Mouse (Mus musculus) kidney, postnatal 36 days (tissue): ENCODE data around the gene Psma6.

ENCODE experiments used
- DNase-seq, 2 experiments: peaks; one replicate each; pipeline ENCODE4 v3.0.0; 2021 to 2022; ENCODE audit warnings: mixed read lengths in 2 of 2

The Psma6 gene

DNA sequence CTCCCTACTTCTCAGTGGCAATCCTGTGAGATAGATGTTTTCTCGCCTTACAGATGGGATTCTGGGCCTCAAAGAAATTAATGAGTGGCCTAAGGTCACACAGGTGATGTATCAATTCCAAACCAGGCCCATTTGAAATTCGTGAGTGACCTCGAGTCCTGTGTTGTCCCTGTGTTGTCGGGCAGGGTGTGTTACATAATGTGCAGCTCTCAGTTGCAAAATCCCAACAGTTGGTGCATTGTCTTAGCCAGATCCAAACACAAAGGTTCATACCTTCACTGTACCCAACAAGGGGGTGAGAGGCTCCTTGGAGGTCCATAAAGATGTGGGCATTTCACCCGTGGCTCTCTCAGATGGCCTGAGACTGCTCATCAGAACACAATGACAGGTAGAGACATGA, 56.4 kb downstream of the Psma6 start:
- no peak for DNase-seq

DNA sequence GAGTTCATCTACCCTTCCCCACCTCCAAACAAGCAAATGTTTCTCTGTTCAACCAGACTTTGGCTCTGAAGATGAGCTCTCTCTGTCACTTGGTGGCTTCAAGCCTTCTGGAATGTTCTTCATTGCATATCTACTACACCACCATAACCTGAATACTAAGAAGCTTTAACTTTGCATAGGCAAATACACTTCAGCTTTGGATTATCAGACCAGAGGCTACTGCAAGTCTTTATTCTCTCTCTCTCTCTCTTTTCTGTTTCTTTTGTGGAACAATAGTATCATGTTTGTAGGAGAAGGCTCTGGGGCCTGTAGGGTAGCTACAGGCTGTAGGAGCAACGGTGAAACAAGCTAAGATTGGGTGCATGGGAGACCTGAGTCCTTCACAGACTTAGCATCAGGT, 58.2 kb downstream of the Psma6 start:
- no peak for DNase-seq

GRCm38 (mm10) chr12:55442861-55443850, 59.1 kb downstream of the Psma6 start:
- DNase-seq: peak; percentile 92

DNA sequence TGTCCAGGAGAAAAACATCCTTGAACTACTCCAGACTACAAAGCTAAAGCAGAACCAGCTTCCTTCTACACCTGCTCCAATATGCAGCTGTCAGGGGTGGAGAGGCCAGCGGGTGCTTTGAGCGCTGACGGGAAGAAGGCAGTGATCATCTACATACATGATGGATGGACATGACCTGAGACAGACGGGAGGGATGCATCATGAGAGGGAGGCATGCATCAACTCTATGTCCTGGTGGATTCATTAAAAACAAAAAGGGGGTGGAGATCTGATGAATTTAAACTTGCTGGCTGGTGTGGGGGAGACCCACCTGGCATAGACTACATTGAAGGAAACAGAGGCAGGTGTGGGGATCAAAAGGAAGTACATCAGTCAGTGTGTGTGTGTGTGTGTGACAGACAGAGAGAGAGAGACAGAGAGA, 60.0 kb downstream of the Psma6 start:
- no peak for DNase-seq

DNA sequence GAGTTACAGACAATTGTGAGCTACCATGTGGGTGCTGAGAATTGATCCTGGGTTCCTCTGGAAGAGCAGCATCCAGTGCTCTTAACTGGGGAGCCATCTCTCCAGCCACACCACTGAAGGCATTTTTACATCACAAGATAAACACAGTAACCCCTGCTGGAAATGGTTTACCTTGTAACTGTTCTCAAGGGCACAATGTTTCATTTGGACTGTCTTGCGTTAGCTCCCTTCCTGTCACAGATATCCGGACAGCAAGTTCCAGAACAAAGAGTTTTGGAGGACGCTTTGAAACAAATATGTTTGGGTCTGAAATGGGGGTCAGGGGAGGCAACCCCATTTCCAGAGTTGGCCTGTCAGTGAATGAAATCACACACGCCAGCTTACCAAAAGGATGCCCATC, 61.6 kb downstream of the Psma6 start:
- no peak for DNase-seq

DNA sequence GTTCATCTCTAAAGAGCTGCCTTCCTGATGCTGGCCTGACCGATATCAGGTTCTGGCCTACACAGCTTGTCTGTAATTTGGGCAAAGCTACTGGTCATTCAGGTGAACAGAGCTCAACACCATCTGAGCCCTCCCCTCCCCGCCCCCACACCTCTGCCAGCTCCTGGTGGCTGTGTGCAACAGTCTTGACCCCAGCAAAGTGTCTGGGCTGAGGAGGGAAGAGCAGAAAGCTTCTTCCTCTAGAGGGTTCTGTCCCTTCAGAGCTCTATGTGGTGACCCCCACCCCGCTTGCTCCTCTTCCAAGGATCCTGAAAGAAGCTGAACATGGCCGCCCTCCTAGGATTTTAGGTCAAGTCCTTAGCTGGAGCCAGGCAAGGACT, 62.3 kb downstream of the Psma6 start:
- no peak for DNase-seq

- DNase-seq: peak; percentile 68 to 77
Measured at GRCm38 (mm10) chr12:55446746-55447395, 62.8 kb downstream of the Psma6 start.

DNA sequence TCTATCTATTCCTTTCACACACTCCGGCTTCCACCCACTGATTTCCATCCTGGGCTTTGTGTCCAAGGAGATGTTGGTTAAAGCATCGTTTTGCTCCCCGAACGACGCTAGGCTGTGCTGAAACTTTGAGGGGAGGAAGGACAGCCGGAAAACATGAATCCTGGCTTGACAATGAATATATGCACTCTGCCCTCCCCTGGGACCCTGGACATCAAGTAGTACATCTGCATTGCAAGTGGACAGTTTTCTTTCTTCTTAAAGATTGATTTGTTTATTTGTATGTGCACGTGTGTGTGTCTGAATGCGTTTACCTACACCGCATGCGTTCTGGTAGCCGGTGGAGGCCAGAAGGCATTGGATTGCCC, 63.4 kb downstream of the Psma6 start:
- DNase-seq: no peak

DNA sequence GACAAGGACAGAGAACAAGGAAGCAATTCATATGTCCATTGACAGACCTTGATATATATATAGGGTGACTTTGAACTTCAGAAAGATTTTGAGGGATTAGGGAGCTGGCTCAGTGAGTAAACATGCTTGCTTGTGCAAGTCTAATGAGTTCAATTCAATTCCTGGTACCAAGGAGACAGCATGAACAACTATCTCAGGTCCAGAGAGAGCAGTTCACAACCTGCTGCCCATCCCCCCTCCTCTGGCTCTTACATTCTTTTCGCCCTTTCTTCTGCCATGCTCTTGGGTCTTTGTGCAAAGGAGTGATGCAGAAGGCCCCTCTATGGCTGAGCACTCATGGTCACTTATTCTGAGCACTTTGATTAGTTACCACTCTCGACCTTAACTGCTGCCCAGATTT, 64.4 kb downstream of the Psma6 start:
- no peak for DNase-seq

DNA sequence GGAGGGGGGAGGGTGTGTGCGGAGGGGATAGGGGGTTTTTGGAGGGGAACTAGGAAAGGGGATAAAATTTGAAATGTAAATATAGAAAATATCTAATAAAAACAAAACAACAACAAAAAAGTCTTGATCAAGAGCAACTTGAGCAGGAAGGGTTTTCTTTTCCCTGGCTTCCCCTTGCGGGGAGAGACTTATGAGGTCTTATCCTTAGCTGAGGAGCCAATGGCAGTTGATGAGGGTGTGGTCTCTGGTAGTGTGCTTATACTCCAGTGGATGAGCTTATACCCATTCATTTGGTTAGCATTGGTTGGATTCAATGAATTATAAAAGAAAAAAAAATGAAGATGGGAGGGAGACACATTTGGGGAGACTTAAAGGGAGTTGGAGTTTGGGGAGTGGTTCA, 65.0 kb downstream of the Psma6 start:
- no peak for DNase-seq

- peak; percentile 54 to 69 for DNase-seq
Measured at GRCm38 (mm10) chr12:55450421-55450820, 66.4 kb downstream of the Psma6 start.

DNA sequence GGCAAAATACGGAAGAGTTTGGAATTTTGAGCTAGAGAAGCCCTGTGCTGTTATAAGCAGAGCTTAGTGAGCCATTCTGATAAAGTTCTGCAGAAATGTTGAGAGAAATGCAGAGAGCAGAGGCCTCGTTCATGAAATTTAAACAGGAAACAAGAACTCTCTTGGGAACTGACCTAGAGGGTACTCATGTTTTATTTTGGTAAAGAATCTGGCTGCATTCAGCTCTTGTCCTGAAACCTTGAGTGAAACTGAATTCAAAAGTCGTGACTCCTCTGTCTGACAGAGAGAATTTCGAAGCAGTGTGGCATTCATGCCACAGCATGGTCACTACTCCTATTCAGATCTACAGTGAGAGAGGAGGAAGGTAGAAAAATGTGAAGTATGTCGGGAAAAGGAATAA, 68.8 kb downstream of the Psma6 start:
- DNase-seq: no peak

- no peak for DNase-seq
Measured at GRCm38 (mm10) chr12:55453924-55454323, 69.9 kb downstream of the Psma6 start.

DNA sequence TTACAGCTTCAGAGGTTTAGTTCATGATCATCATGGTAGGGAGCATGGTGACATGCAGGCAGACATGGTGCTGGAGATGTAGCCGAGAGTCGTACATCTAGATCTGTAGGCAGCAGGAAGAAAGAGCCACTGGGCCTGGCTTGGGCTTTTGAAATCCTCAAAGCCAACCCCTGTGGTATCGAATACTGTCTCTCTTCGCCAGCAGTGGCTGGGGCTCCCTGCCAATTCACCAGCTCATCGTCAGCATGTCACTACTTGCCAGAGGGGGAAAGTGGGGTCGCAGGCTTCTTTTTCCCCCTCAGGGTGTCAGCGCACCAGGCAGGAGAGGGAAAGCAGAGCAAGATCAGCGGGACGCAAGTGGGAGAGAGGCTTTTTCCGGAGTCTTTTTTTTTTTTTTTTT, 71.2 kb downstream of the Psma6 start:
- DNase-seq: no peak

DNA sequence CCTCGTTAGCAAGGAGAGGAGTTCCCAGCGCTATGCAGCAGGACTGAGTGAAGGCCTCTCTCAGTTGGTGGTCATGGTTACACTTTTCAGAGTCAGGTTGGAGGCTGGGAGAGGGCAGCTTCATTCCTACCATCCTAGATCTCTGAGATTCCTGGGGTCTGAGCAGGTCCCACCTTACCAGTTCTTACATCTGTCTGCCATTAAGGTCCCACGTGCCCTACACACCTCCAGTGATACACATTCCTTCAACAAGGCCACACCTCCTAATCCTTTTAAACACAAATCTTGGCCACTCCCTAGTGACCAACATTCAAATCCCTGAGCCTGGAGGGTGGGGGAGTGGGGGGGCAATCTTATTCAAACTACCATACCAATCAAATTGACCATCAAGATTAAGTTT, 72.1 kb downstream of the Psma6 start:
- DNase-seq: no peak

DNA sequence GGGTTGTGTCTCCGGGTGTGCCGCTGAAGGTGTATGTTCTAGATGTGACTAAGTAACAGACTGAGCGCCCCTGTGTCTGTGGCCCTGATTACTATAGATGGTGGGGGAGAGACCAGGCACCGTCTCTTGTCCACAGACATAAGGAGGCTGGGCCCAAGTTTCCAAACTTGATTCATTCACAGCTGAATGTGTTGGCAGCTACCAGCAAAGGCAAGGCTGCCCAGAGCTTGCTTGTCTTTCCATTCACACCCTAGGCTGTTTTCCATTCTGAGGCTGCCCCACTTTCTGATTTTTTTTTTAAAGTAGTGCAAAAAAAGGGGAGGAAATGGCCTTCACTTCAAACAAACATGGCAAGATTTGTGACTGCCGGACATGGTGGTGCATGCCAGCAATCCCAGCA, 72.9 kb downstream of the Psma6 start:
- no peak for DNase-seq

DNA sequence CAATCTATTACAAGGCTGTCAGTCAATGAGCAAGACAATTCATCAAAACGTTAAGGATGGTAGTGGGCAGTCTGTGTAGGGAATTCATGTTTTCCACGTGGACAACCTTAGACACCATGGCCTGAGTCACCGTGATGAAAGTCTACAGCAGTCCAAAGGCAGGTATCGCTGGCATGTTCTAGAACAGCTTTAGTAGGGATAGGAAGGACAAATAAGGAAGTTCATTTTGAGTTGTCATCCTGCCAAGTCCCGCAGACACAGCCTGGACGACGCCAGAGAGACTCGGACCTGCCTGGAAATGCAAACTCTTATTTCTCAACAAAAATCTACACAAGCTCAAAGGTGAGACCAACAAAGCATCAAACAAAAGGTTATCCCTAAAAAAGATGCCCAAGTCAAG, 75.7 kb downstream of the Psma6 start:
- no peak for DNase-seq

GRCm38 (mm10) chr12:55460900-55461299, 76.9 kb downstream of the Psma6 start:
- DNase-seq: no peak

DNA sequence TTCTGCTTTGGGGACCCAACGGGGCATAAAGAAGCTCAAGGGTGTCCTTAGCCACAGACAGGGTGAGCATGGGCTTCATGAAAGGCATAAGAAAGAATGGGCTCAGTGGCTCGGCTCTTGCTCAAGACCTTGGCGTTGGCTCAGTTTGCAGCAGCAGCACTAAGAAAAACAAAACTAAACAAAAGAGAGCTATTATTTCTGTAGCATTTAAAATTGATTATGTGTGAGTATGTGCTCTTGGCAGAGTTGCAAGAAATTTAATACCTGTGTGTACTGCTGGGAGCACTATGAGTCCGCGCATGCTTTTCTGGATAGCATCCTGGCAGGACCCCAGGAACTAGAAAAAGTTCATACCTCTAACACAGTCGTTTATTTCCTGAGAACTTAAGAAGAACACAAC, 77.7 kb downstream of the Psma6 start:
- DNase-seq: no peak

- no peak for DNase-seq
Measured at GRCm38 (mm10) chr12:55462456-55462855, 78.4 kb downstream of the Psma6 start.

GRCm38 (mm10) chr12:55463087-55463486, 79.1 kb downstream of the Psma6 start:
- DNase-seq: no peak

- DNase-seq: peak; percentile 91 to 93
Measured at GRCm38 (mm10) chr12:55463992-55464845, 80.2 kb downstream of the Psma6 start.

- DNase-seq: peak in 1 of 2 experiments; percentile 55
Measured at GRCm38 (mm10) chr12:55464846-55465361, 80.9 kb downstream of the Psma6 start.
